Mouse (Mus musculus) thymus, postnatal 36 days (tissue): Measurements from ENCODE around the gene Mapk8ip1.

Experiments
- DNase-seq, 2 experiments: peaks; one replicate each; pipeline ENCODE4 v3.0.0; 2022; ENCODE audit warnings: mixed read lengths in 2 of 2

Mapk8ip1 gene

DNA sequence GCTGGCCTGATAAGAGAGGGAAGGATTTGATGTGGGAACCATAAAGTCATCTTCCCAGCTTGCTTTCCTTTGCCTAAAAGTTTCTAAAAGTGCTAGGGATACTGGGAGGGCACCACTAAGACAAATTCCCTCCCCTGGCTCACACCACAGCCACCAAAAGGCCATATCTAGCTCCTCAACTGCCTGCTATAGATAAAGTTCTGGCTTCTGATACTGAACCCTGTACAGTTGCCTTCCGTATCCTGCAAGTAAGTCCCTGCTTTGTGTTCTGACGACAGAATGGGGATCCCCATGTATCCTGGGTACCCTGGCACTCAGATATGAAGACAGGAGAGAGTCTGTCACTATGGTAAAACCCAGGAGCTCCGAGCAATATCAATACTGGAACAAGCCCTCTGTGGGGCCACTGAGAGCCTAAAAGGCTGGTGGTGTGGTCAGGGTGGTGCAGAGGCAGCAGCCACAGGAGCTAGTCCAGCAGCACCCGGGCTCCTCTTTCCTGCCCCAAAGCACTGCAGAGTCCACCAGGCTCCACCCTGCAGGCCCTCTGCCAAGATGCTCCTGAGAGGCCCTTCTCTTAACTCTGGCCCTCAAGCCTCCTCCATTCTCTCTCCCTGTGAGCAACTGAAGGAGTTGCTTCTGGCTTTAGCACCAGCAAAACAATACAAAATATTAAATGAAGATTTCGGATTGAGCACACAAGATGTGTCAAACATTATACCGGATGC is 10.7 kb downstream of the Mapk8ip1 start:
- no peak for DNase-seq

DNA sequence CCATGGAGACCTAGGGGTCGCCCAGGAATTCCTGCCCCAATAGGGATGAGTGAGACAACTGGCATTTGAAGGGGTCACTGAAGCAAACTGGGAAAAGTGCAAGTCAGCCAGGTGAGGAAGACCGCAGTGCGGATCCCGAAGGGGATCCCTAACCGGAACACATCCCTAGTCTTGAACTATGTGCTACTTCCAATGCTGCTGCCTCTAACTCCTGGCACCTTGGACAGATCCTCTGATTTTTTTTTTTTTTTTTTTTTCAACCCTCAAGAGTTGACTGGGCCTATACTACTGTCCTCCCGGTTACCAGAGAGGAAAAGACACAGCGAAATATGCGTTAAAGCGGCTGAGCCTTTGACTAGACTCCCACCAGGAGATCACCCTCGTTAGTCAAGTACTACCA is 11.4 kb downstream of the Mapk8ip1 start:
- no peak for DNase-seq

DNA sequence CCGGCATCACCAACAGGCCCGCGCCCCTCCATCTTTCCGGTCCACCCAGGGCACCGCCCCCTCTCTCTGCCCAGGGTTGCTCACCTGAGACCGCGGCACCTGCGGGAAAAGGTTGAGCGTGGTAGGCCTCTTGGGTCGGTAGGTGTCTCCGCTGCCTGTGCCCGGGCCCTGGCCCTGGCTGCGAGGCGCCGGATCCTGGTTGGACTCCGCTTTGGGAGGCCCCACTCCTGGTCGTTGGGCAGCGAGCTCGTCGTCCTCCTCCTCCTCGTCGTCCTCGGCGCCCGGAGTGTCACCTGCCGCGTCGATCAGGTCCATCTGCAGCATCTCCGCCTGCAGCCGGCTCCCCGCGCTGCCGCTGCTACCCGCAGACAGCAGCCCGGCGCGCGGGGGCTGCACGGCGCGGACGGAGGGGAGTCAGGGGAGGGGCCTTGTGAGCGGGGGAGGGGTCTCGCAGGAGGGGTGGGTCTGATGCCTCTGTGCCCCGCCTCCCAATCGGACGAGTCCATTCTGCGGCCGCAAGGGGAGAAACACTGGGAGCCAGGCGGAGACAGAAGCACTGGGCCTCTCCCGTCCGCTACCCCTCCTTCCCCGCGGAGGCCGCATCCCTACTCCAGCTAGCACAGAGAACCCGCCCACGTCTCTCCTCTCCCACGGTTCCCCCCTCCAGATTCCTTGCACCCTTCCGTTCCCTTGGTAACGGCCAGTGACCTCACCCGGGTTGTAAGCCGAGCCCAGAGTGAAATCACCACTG is 12.0 kb downstream of the Mapk8ip1 start:
- DNase-seq = peak; percentile 51 to 59

DNA sequence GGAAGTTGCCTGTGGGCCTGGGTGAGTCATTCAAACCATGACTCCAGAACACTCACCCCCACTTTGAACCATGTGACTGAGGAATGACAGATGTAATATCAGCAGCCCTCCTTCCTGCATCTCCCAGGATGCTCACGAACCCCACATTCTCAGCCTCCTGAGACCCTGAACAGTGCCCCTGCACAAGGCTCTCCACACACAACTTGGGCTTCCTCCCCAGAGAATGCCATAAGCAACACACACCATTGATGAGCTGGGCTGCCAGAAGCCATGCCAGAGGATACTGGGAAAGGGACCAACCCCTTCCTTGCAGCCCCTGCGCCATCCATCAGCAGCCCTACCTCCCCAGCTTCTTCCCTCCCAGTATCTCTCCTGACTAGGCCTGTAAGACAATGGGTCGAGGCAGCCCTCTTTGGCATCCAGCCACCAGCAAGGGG is 13.0 kb downstream of the Mapk8ip1 start:
- no peak for DNase-seq

DNA sequence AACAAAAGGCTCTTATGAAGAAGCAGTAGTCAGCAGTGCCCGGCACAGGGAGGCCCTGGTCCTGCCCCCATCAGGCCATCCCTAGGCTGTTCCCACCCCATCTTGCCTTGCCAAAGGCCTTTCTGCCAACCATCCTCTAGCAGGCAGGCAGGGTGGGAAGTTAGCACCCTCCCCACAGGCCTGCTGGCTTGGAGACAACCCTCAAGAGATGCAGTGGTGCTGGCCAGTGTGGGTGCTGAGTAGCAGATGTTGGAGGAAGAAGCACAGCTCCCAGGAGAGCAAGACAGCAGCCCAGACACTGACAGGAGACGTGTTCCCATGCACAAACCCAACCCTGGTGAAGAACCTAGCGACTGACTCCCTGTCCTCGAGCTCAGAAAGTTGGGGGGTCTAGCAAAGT is 13.4 kb downstream of the Mapk8ip1 start:
- DNase-seq = no peak

DNA sequence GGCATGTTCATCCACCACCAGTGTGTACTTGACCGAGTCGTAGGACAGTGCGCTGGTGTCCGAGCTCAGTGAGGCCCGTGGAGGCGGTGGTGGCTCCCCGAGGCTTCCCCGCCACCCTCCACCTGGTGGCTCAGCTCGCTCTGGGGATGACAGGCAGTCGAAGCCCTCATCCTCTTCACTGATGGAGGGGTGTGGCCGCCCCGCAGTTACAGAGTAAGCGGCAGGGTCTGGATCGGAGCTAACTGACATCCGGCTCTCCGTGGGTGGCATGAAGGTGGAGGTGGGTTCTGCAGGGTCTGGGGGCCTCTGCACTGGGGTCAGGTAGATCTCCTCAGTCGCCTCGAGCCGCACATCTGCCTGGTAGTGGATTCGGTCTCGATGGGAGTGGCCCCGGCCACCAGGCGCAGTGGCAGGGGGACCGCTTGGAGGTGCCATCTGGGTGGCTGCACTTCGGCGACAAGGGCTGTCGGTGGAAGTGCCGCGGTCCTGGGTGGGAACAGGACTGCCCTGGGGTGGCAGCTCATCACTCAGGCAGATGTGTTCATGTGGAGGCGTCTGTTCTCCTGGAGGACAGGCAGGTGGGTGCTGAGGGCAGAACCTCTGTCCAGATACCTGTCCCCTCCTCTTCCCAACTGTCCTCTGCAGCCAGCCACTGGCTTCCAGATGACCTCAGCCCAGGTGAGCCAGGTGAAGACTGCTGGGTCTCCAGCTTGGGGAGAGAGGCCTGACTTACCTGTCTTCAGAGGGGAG is 14.1 kb downstream of the Mapk8ip1 start:
- no peak for DNase-seq

DNA sequence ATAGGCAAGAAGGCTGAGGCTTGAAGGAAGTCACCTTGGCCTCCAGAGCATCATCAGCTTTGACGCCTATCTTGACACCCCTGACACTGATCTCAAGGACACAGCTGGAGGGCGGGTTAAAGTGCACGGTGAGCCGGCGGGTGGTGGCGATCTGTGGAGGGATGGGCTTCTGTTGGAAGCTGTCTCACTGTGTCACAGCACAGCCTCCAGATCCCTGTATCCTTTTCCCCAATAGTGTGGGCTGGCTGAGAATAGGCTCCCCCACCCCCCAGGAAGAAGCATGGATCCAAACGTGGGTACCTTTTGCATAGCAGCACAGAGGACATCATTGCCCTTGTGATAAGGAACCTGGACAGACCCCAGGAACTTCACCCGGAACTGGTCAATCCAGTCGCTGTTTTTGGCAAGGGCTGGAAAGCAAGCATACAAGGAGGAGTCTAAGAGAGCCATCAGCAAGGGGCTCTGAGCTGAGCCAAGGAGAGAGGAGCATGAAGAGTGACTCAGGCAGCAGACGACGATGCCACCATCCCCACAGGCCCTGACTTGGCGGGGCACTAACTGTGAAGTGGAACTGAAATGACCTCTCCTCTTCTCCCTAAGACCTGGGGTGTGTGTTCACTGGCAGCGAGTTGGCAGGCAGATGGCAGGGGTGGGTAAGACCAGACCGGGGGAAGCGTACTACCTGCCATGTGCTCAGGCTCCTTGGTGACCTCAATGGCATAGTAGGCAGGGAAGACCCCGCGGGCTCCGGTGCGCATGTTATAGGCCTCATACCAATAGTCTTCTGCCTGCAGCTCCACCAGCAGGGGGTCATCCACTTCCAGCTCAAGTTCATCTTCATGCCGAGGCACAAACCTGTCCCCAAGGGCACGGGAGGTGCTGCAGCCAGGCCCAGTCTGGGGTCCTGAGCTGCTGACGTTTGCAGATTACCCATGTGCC is 15.7 kb downstream of the Mapk8ip1 start:
- no peak for DNase-seq

DNA sequence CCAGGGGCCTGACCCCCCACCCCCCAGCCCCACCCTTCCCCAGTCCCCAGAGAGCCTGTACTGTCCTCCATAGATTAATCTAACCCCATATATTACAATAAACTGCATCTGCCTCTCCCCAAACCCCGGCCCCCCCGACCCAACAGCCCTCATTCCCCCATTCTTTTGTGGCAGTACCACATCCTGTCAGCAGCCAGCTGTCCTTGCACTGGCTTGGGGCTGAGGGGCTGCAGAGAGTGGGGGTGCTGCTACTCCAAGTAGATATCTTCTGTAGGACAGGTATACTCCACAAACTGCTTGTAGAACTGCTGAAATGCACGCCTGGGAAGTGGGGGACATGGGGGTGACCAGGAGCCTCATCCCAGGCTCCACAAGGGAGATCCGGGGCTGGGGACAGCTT is 17.0 kb downstream of the Mapk8ip1 start:
- peak; percentile 26 to 58 for DNase-seq

DNA sequence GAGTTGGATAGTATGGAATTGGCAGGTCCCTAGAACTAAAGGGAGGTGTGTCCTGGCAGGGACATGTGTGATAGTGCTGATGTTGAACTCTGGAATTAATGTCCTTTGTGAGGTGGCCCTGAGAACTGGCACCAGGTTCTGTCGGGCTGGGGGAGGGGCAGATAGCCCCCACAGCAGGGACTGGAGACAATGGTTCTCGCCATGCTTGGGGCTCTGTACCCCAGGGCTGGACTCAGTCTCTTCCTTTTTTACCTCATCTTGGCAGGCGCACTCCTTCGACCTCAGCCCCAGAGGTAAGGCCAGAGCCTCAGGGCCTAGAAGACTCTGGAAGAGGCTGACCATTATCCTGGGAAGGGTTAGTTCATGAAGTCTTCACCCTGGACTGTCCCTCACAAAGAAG is 18.3 kb downstream of the Mapk8ip1 start:
- DNase-seq = no peak

DNA sequence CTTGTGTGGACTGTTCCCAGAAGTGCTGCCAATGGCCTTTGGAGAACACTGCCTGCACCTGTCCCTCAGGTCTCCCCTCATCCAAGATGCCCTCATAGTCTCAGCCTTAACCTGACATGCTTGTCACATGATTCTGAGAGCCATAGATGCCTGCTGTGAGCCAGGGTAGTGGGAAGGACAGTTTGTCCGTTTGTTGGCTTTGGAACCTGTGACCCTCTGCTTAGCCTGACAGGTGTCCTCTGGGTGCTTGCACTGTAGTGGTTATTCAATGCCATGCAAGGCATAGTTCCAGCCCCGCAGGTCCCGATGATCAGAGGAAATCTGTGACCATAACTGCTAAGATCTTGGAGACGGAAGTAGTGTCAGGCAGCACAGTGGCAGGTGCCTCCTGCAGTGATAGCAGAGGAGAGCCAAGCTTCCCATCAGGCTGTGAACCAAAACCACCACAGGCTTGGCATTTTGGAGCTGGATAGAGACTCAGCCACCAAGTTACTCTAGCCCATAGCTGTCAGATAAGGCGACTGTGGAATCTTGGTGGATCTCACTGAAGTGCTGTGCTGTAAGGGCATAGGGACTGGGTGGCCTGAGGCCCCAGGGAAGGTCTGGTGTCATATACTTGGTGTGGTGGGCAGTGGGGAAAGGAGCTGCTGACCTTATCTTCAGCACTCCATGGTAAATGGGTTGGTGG is 19.0 kb downstream of the Mapk8ip1 start, which contains the start of gene 1700029I15Rik:
TSS of gene 1700029I15Rik (plus strand) at position 638 of the 688 bp plus-strand sequence.
- no peak for DNase-seq

DNA sequence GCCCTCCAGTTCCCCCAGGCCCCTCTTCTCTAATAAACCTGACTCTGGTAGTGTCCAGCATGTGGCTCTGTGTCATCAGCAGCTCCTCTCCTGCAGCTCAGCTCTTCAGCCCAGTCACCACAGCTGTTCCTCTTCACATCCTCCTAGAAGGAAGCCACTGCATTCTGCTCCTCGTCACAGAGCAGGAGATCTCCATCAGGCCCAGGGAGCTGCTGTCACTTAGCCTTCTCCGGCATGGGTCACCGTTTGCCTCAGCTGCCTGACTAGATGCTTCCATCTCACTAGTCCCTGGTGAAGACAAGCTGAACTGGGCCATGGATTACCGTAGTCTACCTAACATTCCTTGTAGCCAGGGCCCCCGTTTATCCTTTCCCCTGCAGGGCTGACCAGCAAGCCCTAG is 19.9 kb downstream of the Mapk8ip1 start:
- no peak for DNase-seq

DNA sequence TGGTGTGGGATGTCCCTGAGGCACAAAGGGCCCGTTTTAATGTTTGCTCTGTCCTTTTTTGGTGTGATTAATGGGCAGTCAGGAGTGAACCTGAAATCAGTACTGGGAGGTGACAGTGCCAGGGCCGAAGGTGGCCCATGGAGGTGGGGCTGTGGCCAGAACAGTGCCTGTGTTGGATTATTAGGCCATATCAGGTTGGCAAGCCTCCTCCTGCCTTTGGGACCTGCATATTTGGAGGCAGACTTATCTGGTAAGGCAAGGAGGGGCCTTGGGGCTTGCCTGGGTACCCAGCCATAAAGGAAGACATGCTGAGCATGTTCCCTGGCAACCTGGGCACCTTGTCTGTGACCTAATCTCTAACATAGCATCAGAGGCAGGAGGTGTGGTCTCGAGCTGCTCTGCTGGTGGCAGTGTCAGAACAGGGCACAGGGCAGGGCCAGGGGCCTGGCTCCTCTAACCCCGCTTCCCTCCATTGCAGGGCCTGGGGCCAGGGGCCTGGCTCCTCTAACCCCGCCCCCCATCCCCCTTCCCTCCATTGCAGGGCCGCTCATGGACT is 20.5 kb downstream of the Mapk8ip1 start:
- DNase-seq = no peak

DNA sequence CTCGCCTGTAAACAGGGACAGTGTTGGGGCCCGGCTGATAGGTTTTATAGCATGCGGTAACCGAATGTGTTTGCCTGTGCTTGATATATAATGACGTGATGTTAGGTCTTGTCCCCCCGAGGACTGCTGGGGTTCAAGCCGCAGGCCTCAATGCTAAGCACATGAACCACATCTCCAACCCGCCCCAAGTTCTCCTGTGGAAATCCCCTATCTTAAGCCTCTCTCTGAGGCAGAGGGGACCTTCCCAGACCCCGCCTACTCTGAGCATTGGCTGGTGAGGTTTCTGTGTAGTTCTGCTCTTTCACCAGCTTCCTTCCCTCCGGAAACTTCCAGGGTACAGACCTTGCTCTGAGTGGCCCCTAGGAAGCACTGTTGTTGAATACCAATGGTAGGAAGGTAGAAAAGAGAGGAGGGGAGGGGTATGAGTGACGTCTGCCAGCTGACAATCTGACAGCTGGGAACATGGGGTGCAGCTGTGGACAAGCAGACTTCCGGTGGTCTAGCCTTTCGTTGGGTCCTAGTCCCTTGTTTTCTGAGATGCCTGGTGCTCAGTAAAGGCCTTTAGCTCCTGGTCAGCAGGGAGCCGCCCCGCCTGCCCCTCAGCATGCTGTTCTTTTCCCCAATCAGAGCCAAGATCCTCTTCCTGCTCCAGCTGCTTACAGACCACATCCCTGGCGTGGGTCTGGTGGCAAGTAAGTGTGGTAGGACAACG is 21.1 kb downstream of the Mapk8ip1 start:
- no peak for DNase-seq

DNA sequence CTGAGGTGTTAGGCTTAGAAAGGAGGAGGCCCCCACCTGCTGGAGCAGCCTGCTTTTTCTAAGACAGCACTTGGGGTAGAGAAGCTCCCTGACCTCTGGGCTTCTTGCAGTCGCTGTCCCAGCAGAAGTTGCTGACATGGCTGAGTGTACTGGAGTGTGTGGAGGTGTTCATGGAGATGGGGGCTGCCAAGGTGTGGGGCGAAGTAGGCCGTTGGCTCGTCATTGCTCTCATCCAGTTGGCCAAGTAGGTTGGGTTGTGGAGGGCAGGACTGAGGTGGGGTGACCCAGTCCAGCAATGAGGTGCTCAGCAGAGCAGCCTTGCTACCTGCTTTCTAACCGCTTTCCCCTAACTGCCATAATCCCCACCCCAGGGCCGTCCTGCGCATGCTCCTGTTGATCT is 23.7 kb downstream of the Mapk8ip1 start:
- no peak for DNase-seq

DNA sequence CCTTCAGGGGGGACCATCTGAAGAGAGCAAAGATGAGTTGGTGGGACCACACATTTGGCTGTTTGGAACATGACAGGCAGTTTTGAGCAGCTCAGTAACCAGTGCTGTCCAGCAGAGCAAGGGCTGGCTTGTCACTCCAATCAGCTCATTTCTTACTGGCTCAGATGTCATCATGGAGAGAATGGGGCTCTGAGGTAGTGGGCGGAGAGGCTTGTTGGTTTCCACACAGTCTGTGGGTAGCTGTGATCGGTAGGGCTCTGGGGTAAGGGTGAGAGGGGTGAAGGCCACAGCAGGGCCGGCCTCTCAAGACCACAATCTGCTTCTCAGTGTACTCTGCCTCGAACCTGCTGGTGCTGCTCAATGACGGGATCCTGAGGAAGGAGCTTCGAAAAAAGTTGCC is 24.8 kb downstream of the Mapk8ip1 start:
- DNase-seq = no peak

DNA sequence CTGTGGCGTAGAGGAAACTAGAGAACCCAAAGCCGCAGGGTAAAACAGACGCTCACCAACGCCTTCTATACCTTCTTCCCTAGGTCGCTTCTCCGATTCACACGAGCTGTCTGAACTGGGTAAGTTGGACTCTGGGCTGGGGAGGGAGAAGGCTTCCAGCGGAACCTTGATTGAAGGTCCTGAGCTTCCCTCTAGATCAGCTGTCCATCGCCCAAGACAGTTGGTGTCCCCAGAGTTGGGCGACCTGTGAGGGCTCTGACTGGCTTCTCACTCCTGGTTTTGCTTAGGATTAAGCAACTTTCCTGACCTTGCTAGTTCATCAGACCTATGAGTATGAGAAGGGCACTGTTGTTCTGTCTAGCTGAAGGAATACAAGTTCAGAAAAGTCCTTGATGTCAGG is 25.3 kb downstream of the Mapk8ip1 start:
- DNase-seq = no peak

DNA sequence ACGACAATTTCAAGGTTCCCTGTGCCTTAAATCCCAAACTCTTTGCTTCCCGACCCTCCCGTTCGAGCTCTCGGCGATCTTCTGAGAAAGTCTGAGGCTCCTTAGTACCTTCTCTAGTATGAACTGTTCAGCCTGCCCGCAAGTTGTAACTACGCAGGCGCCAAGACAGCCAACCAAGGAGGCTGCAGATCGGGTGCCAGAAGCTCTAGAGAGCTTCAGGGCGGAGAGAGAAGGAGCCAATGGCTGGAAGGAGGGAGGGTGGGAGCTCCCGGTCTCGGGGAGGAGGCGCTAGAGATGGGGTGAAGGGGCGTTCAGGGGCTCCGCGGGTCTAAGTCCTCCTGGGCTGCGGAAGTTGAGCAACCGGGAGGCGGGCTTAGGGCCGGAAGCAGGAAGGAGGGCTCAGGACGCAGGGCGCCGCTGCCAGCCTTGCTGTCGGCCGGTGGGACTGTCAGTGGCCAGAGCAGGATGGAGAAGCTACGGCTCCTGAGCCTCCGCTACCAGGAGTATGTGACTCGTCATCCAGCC is 25.9 kb downstream of the Mapk8ip1 start:
- DNase-seq = peak; percentile 93 to 97

DNA sequence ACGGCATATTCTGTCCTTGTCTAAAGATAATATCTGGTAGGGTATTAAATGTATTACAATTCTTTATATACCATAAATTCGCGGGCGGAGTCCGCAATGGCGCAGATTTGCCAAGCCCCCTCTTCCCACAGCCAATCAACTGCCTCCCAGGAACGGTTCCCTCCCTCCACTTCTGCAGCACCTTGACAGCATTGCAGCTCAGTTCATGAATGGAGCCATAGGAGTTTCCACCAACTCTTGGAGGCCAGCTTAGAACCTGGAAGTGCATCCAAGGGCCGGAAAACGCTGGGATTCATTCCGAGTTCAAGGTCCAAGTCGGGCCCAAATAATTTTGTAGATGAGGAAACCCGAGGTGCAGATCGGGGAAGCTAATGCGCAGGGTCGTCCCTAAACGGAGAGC is 26.5 kb downstream of the Mapk8ip1 start, which contains the start of the genes Pex16 and Large2:
TSS of gene Pex16 (plus strand) at position 163 of the 400 bp plus-strand sequence.
TSS of gene Large2 (minus strand) at position 356 of the 400 bp plus-strand sequence.
- DNase-seq = peak; percentile 44 to 62

DNA sequence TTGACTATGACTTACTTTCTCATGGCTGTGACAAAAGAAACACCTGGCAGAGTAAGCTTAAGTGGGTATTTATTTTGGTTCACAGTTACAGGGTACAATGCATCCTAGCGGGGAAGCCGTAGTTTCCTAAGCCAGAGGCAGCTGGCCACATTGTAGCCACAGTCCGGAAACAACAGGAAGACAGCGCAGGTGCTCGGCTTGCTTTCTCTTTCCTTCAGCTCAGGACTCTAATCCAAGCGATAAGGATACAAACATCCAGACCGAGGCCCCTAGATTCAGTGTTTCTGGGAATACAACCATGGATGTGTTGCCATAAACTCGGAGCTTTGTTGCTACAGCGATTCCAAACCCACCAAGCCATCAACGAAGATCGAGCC is 27.6 kb downstream of the Mapk8ip1 start:
- peak in 1 of 2 experiments; percentile 44 for DNase-seq

DNA sequence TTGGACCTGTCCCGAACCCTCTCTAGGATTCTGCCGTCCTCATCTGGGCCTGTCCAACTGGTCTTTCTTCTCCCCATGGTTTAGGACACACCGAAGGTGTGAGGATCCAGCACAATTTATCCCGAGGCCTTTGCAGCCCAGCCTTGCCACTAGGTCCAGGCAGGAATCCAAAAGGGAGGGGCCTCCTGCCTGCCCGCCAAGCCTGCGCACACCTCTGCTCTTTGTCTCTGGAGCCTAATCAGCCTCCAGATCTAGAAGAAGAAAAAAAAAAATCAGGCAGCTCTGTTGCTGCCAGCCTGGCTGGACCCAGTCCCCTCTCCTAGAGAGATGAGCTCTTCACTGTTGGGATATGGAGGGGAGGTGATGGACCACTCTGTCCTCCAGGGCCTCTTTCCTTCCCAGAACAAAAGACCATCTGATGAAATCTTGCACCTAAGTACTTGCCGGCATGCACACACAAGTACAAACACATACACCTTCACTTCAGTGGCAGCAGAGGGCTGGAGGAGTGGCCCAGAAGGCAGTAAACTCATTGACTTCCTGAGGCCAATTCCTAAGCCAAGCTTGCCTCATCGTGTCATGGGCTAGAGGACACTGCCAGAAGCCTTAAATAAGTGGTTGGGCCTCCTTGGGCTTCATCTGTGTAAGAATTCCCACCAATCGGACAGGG is 28.2 kb downstream of the Mapk8ip1 start:
- no peak for DNase-seq
